ENCODE assay signal across 29 mouse cellular contexts in genomic region chr16:30111566-30111965, GRCm38 (mm10). TPM values are rescaled to one million over a fixed set of nuclear protein-coding genes. Genes with fewer than 3 reads are reported as not detected.
DNase-seq lines count a peak whose midpoint lies in the region; ATAC-seq and TF ChIP-seq lines count a peak whose summit lies in the region.
"Had no signal": no experiment of that assay in that cellular context is flagged by ENCODE, and none has a peak within 500 bp of the region (broad histone marks: within the 10 kb centered on the region; RNA-seq: fewer than 3 reads in every experiment).

No protein-coding gene starts in this region.

- H3K27ac ChIP-seq in lung, embryonic 14.5 days (ENCODE audit: low read depth), result no peak overlapping the region
- no peak overlapping the region for H3K27ac ChIP-seq in lung, postnatal 0 days (ENCODE audit: low read length)
- H3K27ac ChIP-seq in hindbrain, embryonic 11.5 days (ENCODE audit: low read depth, low read length), result no peak overlapping the region
- H3K27ac ChIP-seq: forebrain, embryonic 15.5 days; heart, adult 2 months; hindbrain, embryonic 14.5 days; liver, embryonic 12.5 days; midbrain, embryonic 12.5 days; neural tube, embryonic 12.5 days; stomach, postnatal 0 days had no signal

- no peaks in the 10 kb centered on the region for H3K36me3 ChIP-seq in lung, embryonic 14.5 days (ENCODE audit: insufficient read depth)
- no peaks in the 10 kb centered on the region for H3K36me3 ChIP-seq in lung, postnatal 0 days (ENCODE audit: insufficient read depth, low read length)
- no peaks in the 10 kb centered on the region for H3K36me3 ChIP-seq in C2C12 (ENCODE audit: control insufficient read depth, insufficient read depth)
- no peaks in the 10 kb centered on the region for H3K36me3 ChIP-seq in hindbrain, embryonic 11.5 days (ENCODE audit: control insufficient read depth, insufficient read depth, low read length)
- H3K36me3 ChIP-seq: forebrain, embryonic 15.5 days; heart, embryonic 12.5 days; liver, embryonic 12.5 days; midbrain, embryonic 12.5 days; neural tube, embryonic 12.5 days had no signal

- H3K4me3 ChIP-seq in lung, embryonic 14.5 days (ENCODE audit: low read depth, low read length), result no peak overlapping the region
- H3K4me3 ChIP-seq in lung, postnatal 0 days (ENCODE audit: low read depth, low read length), result no peak overlapping the region
- no peak overlapping the region for H3K4me3 ChIP-seq in C2C12 (ENCODE audit: insufficient read depth, poor library complexity, severe bottlenecking)
- H3K4me3 ChIP-seq in hindbrain, embryonic 11.5 days (ENCODE audit: low read depth, low read length), result no peak overlapping the region
- H3K4me3 ChIP-seq: forebrain, embryonic 15.5 days; heart, adult 2 months; heart, embryonic 12.5 days; liver, embryonic 12.5 days; midbrain, embryonic 12.5 days; myocyte; neural tube, embryonic 12.5 days had no signal

- 7% methylated on average over 2 of the region's 2 CpGs for WGBS in lung, embryonic 14.5 days
- WGBS in lung, postnatal 0 days, result 21% methylated on average over 2 of the region's 2 CpGs
- 77% methylated on average over 2 of the region's 2 CpGs for WGBS in hindbrain, embryonic 11.5 days

- H3K79me3 ChIP-seq in C2C12 (ENCODE audit: low read depth), result no peaks in the 10 kb centered on the region

- no peak overlapping the region for H3ac ChIP-seq in C2C12 (ENCODE audit: control insufficient read depth, insufficient read length, low read depth)

- peak; percentile 53; the same call in 1 of the 2 replicates for ATAC-seq in lung, embryonic 14.5 days (ENCODE audit: insufficient read depth)
- no peak for ATAC-seq in lung, postnatal 0 days
- no peak for ATAC-seq in hindbrain, embryonic 11.5 days (ENCODE audit: low FRiP score)
- ATAC-seq: forebrain, embryonic 15.5 days; liver, embryonic 12.5 days; liver, postnatal 0 days had no signal

- no peak overlapping the region for H3K4me2 ChIP-seq in lung, embryonic 14.5 days
- H3K4me2 ChIP-seq in lung, postnatal 0 days (replicated peaks; ENCODE audit: low read depth, low read length), result no peak overlapping the region
- H3K4me2 ChIP-seq in hindbrain, embryonic 11.5 days (replicated peaks; ENCODE audit: low read depth, low read length), result no peak overlapping the region
- H3K4me2 ChIP-seq: forebrain, embryonic 15.5 days; heart, embryonic 12.5 days; hindbrain, embryonic 14.5 days; liver, embryonic 12.5 days; midbrain, embryonic 12.5 days; neural tube, embryonic 12.5 days had no signal

- H3K4me1 ChIP-seq in lung, embryonic 14.5 days (ENCODE audit: insufficient read depth), result peaks cover 22% of the 10 kb centered on the region
- H3K4me1 ChIP-seq in lung, postnatal 0 days (ENCODE audit: insufficient read depth, low read depth, low read length), result peaks cover 17% of the 10 kb centered on the region; the same call in 1 of the 2 replicates
- no peaks in the 10 kb centered on the region for H3K4me1 ChIP-seq in hindbrain, embryonic 11.5 days (replicated peaks; ENCODE audit: control insufficient read depth, insufficient read depth, low read length)
- H3K4me1 ChIP-seq: forebrain, embryonic 15.5 days; midbrain, embryonic 12.5 days; neural tube, embryonic 12.5 days had no signal

- DNase-seq in kidney, adult 9 months, result peak; percentile 19
- DNase-seq in kidney, postnatal 36 days, result no peak
- DNase-seq in lung, embryonic 14.5 days, result peak; percentile 74
- DNase-seq in lung, postnatal 0 days (ENCODE audit: low spot score), result no peak
- DNase-seq in thymus, postnatal 25 days, result no peak
- DNase-seq in hindbrain, embryonic 11.5 days (ENCODE audit: low spot score), result no peak
- DNase-seq: adrenal gland, postnatal 10 days; B cell, adult 2 months; cerebellum, adult 8-10 months; cerebellum, postnatal 25 days; gastrocnemius, postnatal 25 days; heart, adult 2 months; heart, postnatal 4 days; kidney, postnatal 10 days; liver, postnatal 0 days; lung, postnatal 4 days; right cerebral cortex, postnatal 4 days; thymus, adult 18-20 months; thymus, postnatal 36 days had no signal

- H3K9ac ChIP-seq in lung, embryonic 14.5 days, result no peak overlapping the region
- H3K9ac ChIP-seq in lung, postnatal 0 days (replicated peaks; ENCODE audit: low read depth), result no peak overlapping the region
- no peak overlapping the region for H3K9ac ChIP-seq in hindbrain, embryonic 11.5 days (ENCODE audit: low read depth, low read length)
- H3K9ac ChIP-seq: forebrain, embryonic 15.5 days; heart, embryonic 12.5 days; hindbrain, embryonic 14.5 days; liver, embryonic 12.5 days; liver, postnatal 0 days; midbrain, embryonic 12.5 days; neural tube, embryonic 12.5 days had no signal

- no peak for TF ChIP-seq CTCF in lung, embryonic 14.5 days (IDR thresholded peaks at IDR 0.05; ENCODE audit: low read depth)
- TF ChIP-seq CTCF in lung, postnatal 0 days (IDR thresholded peaks at IDR 0.05), result no peak
- no peak for TF ChIP-seq CTCF in C2C12 (IDR thresholded peaks at IDR 0.05; ENCODE audit: control insufficient read depth, insufficient read depth, insufficient read length)

- H3K9me3 ChIP-seq in lung, embryonic 14.5 days (ENCODE audit: low read depth, low read length), result peaks cover 7% of the 10 kb centered on the region; the same call in 1 of the 2 replicates
- H3K9me3 ChIP-seq in lung, postnatal 0 days (ENCODE audit: low read length), result no peaks in the 10 kb centered on the region
- H3K9me3 ChIP-seq in hindbrain, embryonic 11.5 days (ENCODE audit: control insufficient read depth, low read length), result no peaks in the 10 kb centered on the region
- H3K9me3 ChIP-seq: forebrain, embryonic 15.5 days; heart, embryonic 12.5 days; liver, embryonic 12.5 days; midbrain, embryonic 12.5 days had no signal

- no peaks in the 10 kb centered on the region for H3K79me2 ChIP-seq in C2C12 (ENCODE audit: control insufficient read depth, insufficient read depth)

- TF ChIP-seq EP300 in lung, postnatal 0 days (IDR thresholded peaks at IDR 0.05), result no peak

- no peaks in the 10 kb centered on the region for H3K27me3 ChIP-seq in lung, embryonic 14.5 days (ENCODE audit: insufficient read depth, low read length)
- no peaks in the 10 kb centered on the region for H3K27me3 ChIP-seq in lung, postnatal 0 days (replicated peaks; ENCODE audit: insufficient read depth, low read length)
- no peaks in the 10 kb centered on the region for H3K27me3 ChIP-seq in C2C12 (ENCODE audit: control insufficient read depth, insufficient read depth, insufficient read length)
- peaks cover 29% of the 10 kb centered on the region for H3K27me3 ChIP-seq in hindbrain, embryonic 11.5 days (ENCODE audit: control insufficient read depth, insufficient read depth, low read length)
- H3K27me3 ChIP-seq: forebrain, embryonic 15.5 days; liver, embryonic 12.5 days; megakaryocyte, embryonic 14.5 days; neural tube, embryonic 12.5 days had no signal

TF ChIP-seq in C2C12, 6 proteins besides CTCF, POLR2A, EP300 and RAD21:
- TF ChIP-seq CEBPB (IDR thresholded peaks at IDR 0.05; ENCODE audit: low read depth), result no peak
- TF ChIP-seq USF1 (IDR thresholded peaks at IDR 0.05; ENCODE audit: low read depth), result no peak
- peak; percentile 8 for TF ChIP-seq FOSL1 (IDR thresholded peaks at IDR 0.05; ENCODE audit: insufficient read depth, low read length, poor library complexity, severe bottlenecking)
TF ChIP-seq in C2C12: peak in this region for 1.

RNA-seq across cellular contexts. Expression of gene Hes1, which starts 47.4 kb away (rescaled TPM):
- 52.9 and 54.0 TPM in 2 replicates for polyA plus RNA-seq in lung, embryonic 14.5 days (2014; fragmentation: Nextera tagmentation; extraction: Ambion mirVana)
- 89.1 and 93.9 TPM in 2 replicates for polyA plus RNA-seq in lung, postnatal 0 days (2015; fragmentation: Nextera tagmentation; extraction: Ambion mirVana)
- polyA plus RNA-seq in C2C12 (2012; fragmentation: generic; extraction: Trizol), result 41.9 TPM
- 28.8 and 32.9 TPM in 2 replicates for polyA plus RNA-seq in hindbrain, embryonic 11.5 days (2014; fragmentation: Nextera tagmentation; extraction: Ambion mirVana)

Comparison
In these comparisons a context has a peak if more than half of its experiments do, and no peak if none do; other contexts are left out.
1. DNase-seq: peak in kidney, adult 9 months (single experiment) and lung, embryonic 14.5 days (single experiment); none in kidney, postnatal 36 days (0 of 2), lung, postnatal 0 days (single experiment), thymus, postnatal 25 days (single experiment) and hindbrain, embryonic 11.5 days (single experiment).